Mouse (Mus musculus) cerebellum, adult 2 months (tissue): ENCODE measurements at regions not wholly inside any gene's neighbourhood (a gene's known extent, or its start where the extent isn't known, plus 50 kb on each side); places are given as distances from the start of the nearest gene placed in this dataset.
A peak's percentile ranks its signal among the peaks of the same experiment; 100 is the strongest.

Source experiments
- DNase-seq, 2 experiments: peaks; one replicate each; pipeline ENCODE4 v3.0.0; 2021
- H3K27ac ChIP-seq: fragments of 200-500 bp; 2 replicates; pipeline ENCODE4 v1.5.1; 2012; ENCODE audit warnings: low read length, control low read depth, inconsistent platforms; ENCODE audit not compliant: insufficient read depth
- H3K27me3 ChIP-seq: fragments of 200-500 bp; 2 replicates; pipeline ENCODE4 v1.6.1; 2012; ENCODE audit warnings: inconsistent platforms, mild to moderate bottlenecking, low read length, moderate library complexity; ENCODE audit not compliant: control insufficient read depth, insufficient read depth
- H3K4me1 ChIP-seq: fragments of 200-500 bp; 2 replicates; pipeline ENCODE4 v1.6.1; 2011; ENCODE audit warnings: low read length; ENCODE audit not compliant: control insufficient read depth, insufficient read depth
- H3K4me3 ChIP-seq: fragments of 200-500 bp; replicated peaks from 2 replicates; pipeline ENCODE3; 2011; ENCODE audit warnings: mild to moderate bottlenecking, low read depth, low read length, control low read depth; ENCODE audit not compliant: insufficient read depth
- CTCF ChIP-seq: fragments of 200-500 bp; IDR thresholded peaks from 2 replicates; pipeline ENCODE4 v1.5.1; 2011; ENCODE audit warnings: low read depth, mild to moderate bottlenecking, control low read depth, low read length, moderate library complexity, borderline replicate concordance; ENCODE audit not compliant: insufficient read depth
- POLR2A ChIP-seq: fragments of 200-500 bp; IDR thresholded peaks from 2 replicates; pipeline ENCODE4 v1.6.1; 2011; ENCODE audit warnings: low read length, control low read depth, borderline replicate concordance; ENCODE audit not compliant: insufficient read depth
- WGBS: fragments of 180-500 bp; shearing (Covaris S2); methylation state at CpG from one replicate; pipeline ENCODE4 v1.1.7; 2018; 5-methylcytosine and 5-hydroxymethylcytosine counted together

DNA sequence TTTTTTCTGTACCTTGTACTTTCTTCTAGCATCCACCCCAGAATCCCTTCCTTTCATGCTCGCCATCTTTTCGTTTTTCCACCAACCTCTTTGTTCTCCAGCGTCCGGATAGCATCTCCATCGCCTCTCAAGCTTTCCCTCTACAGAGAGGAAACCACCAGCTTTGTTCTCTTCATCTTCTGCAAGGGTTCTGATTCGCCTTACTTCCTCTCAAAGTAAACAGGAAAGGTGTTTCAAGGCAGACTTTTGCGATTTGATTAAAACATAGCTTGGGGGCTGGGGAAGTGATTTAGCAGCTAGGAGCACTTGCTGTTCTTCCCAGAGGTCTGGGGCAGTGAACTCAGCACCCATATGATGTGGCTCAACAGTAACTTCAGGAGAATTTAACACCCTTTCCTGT, 71.4 kb downstream of the Emp1 start:
- Histone ChIP-seq H3K27ac (no peak overlapping the region), H3K4me3 (no peak overlapping the region), H3K27me3 (no peaks in the 10 kb centered on the region), H3K4me1 (no peaks in the 10 kb centered on the region)
- WGBS: 93% methylated on average over 7 of the region's 7 CpGs
- TF ChIP-seq CTCF (no peak), POLR2A (no peak)
- DNase-seq: no peak

DNA sequence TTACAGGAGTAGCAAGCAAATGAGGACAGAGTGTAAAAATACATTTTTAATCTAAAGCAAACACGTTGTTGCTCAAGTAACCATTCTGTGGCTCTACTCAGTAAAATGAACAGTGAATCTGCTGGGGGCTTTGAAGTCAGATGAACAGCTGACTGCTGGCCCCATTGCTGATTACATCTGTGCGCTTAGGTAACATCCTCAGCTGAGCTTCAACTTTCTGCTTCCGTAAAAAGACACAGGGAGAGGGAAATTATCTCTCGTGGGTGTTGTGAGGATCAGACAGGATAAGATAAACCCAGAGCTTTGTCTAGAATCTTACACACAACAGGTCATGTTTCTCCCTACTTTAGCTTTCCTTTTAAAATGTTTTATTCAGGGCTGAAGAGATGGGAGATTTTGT, 74.0 kb downstream of the Emp1 start:
- TF ChIP-seq CTCF: no peak
- TF ChIP-seq POLR2A: no peak
- 92% methylated on average over 4 of the region's 4 CpGs for WGBS
- Histone ChIP-seq H3K27ac (no peak overlapping the region), H3K27me3 (no peaks in the 10 kb centered on the region), H3K4me1 (no peaks in the 10 kb centered on the region), H3K4me3 (no peak overlapping the region)
- DNase-seq: no peak

DNA sequence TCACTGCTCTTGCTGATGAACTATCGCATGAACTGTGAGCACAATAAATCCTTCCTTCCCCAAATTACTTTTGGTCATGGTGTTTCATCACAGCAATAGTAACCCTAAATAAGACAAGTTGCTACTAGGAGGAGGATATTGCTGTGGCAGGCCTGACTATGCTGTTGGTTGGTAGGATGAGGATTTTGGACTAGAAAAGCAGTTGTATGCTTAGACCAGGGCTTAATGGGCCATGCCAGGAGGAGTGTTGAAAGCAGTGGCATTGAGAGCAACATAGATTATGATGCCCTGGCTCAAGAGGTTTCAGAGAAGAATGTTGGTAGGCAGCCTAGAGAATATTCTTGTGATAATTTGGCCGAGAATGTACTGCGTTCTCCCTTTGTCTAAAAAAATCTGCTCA, 75.9 kb downstream of the Emp1 start:
- Histone ChIP-seq H3K4me1 (no peaks in the 10 kb centered on the region), H3K27ac (no peak overlapping the region), H3K27me3 (no peaks in the 10 kb centered on the region), H3K4me3 (no peak overlapping the region)
- TF ChIP-seq CTCF: no peak
- no peak for TF ChIP-seq POLR2A
- DNase-seq: no peak
- WGBS: 93% methylated on average over 3 of the region's 3 CpGs

DNA sequence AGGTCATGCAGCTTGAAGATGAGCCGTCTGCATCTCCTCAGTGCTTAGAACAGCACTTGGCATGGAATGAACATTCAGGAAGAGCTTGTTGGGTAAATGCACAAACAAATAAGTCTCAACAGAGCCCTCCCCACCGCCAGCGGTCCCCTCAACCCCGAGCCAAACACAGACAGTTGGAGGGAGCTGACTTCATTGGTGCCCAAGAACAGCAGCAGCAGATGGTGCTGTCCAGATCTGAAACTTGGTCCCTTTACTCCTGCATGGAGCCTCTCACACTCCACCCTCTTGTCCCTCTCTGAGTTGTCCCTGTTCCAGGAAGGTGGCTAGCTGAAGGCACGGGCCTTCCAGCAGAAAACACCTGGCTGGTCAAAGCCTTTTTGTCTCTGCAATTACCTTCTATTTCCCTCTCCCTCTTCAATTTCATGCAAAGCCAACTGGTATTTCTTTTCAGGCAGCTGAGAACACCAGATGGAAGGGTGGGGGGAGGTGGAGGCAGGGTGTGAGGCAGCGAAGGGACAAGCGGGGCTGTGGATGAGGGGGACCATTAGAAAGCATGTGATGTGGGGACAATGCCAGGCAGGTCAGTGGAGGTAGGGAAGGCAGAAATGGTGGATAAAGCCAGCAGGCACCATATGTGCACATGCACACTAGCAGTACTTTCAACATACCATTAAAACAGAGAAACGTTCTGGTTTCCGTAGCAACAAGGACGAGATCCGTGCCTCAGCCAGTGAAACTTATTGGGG, 79.0 kb downstream of the Emp1 start:
- WGBS: 38% methylated on average over 11 of the region's 11 CpGs
- Histone ChIP-seq H3K27me3 (no peaks in the 10 kb centered on the region), H3K27ac (no peak overlapping the region), H3K4me1 (no peaks in the 10 kb centered on the region; the same call in 1 of the 2 replicates), H3K4me3 (no peak overlapping the region)
- no peak for DNase-seq
- TF ChIP-seq CTCF: no peak
- TF ChIP-seq POLR2A: no peak

DNA sequence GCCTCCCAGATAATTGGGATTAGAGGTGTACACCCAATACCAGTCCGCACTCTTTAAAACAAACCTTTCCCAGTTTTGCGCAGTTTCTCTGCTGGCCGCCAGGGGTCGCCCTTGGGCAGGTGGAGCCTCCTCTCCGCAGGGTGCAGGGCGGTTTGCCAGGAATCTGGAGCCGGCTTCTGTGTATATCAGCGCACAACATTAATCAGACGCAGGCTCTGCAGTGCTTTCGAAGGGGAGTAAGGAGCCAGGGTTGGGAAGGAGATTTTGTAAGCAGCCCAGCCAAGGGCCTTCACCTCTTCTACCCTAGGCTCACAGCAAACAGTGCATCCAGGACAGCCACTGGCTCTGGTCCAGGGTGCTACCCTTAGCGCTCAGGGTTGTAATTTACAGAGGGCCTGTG, 82.3 kb downstream of the Emp1 start:
- DNase-seq: peak; percentile 80 to 89
- TF ChIP-seq CTCF (peak; percentile 94), POLR2A (no peak)
- H3K27me3 ChIP-seq: no peaks in the 10 kb centered on the region
- no peak overlapping the region for H3K27ac ChIP-seq
- H3K4me3 ChIP-seq: peak overlapping the region; percentile 45
- no peaks in the 10 kb centered on the region; the same call in 1 of the 2 replicates for H3K4me1 ChIP-seq
- WGBS: 5% methylated on average over 11 of the region's 11 CpGs

DNA sequence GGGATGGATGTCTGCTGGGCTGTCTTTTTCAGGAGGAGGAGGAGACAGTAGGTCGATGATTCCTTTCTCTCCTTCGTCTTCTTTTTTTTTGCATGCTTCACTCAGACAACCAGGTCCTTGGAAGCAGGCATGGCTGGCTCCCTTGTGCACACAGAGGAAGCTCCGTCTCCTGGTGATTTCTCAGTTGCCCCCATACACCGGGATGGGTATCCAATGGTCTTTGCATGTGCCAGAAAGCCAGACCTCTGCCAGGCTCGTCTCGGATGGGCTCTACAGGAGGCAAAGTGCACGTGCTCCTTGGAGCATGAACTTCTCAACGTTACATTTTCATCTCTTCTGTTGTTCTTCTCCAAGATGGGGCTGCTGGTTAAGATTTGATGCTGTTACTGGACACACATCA, 82.7 kb downstream of the Emp1 start:
- H3K27ac ChIP-seq: no peak overlapping the region
- peak overlapping the region; percentile 45 for H3K4me3 ChIP-seq
- H3K4me1 ChIP-seq: no peaks in the 10 kb centered on the region; the same call in 1 of the 2 replicates
- TF ChIP-seq POLR2A (no peak), CTCF (no peak)
- no peaks in the 10 kb centered on the region for H3K27me3 ChIP-seq
- DNase-seq: no peak
- 13% methylated on average over 8 of the region's 8 CpGs for whole genome bisulfite sequencing

DNA sequence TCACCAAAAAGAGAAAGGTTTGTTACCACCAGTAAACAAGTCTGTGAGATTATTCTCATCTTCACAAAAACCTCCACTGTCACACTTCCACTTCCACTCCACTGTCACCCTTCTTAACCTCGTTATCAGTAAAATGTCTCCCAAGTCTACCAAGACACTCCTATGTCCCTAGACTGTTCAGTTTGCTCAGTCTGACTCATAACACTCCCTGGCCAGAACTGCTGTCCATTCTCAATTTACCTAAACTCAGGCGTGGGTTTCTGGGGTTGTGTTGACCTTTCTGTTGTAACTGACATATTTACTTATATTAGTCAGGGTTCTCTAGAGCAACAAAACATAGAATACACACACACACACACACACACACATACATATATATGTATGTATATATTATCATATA, 85.5 kb downstream of the Emp1 start:
- 87% methylated on average over 2 of the region's 2 CpGs for WGBS
- DNase-seq: no peak
- no peak for TF ChIP-seq CTCF
- TF ChIP-seq POLR2A: no peak
- no peaks in the 10 kb centered on the region; the same call in 1 of the 2 replicates for H3K4me1 ChIP-seq
- H3K27me3 ChIP-seq: no peaks in the 10 kb centered on the region; the same call in 1 of the 2 replicates
- H3K27ac ChIP-seq: no peak overlapping the region
- no peak overlapping the region for H3K4me3 ChIP-seq

DNA sequence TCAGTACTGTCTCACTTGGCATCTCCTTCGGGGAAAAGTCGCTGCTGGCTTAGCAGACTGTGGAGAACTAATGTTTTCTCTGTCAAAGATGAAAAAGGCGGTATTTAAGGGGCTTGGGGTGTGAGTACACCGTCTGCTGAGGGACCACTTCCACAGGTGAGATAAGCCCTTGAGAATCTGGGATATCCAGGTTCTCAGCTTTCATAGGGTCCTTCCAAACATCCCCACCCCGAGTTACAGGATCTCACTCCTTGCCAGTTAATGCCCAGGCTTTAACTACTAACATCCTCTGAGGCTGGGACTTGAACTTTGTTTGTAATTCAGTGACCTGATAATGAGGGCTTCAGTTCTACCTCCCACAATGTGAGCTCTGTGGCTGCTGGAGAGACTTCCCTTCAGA, 86.9 kb downstream of the Emp1 start:
- no peak for DNase-seq
- H3K4me1 ChIP-seq: no peaks in the 10 kb centered on the region
- WGBS: 87% methylated on average over 5 of the region's 5 CpGs
- H3K27me3 ChIP-seq: no peaks in the 10 kb centered on the region; the same call in 1 of the 2 replicates
- H3K4me3 ChIP-seq: no peak overlapping the region
- TF ChIP-seq CTCF: no peak
- TF ChIP-seq POLR2A: no peak
- H3K27ac ChIP-seq: no peak overlapping the region
